Mouse (Mus musculus): Measurements from ENCODE around the gene Setd1b. TPM values are rescaled to one million over a fixed set of nuclear protein-coding genes. Genes with fewer than 3 reads are reported as not detected.
A peak's percentile ranks its signal among the peaks of the same experiment; 100 is the strongest.

Gene Setd1b
- total RNA-seq (2017), result 18.6 and 23.1 TPM in 2 replicates

- ATAC-seq (ENCODE audit: extremely low read depth, insufficient number of reproducible peaks, low FRiP score, poor library complexity, severe bottlenecking), result no peak
These were observed at the start of gene Setd1b for GRCm38 (mm10) chr5:123142161-123143157. TSS of gene Setd1b (plus strand) at chr5:123142193.

- no peak for ATAC-seq (ENCODE audit: extremely low read depth, insufficient number of reproducible peaks, low FRiP score, poor library complexity, severe bottlenecking)
These were observed 48.8 kb upstream of the Setd1b start for GRCm38 (mm10) chr5:123093077-123093633.

- no peak for ATAC-seq (ENCODE audit: extremely low read depth, insufficient number of reproducible peaks, low FRiP score, poor library complexity, severe bottlenecking)
These were observed 47.6 kb upstream of the Setd1b start for GRCm38 (mm10) chr5:123094238-123094991.

- no peak for ATAC-seq (ENCODE audit: extremely low read depth, insufficient number of reproducible peaks, low FRiP score, poor library complexity, severe bottlenecking)
These were observed 45.7 kb upstream of the Setd1b start for GRCm38 (mm10) chr5:123096299-123096698.

- ATAC-seq (ENCODE audit: extremely low read depth, insufficient number of reproducible peaks, low FRiP score, poor library complexity, severe bottlenecking), result no peak
These were observed 43.5 kb upstream of the Setd1b start for GRCm38 (mm10) chr5:123098487-123098886.

GRCm38 (mm10) chr5:123102376-123102775, 39.6 kb upstream of the Setd1b start:
- no peak for ATAC-seq (ENCODE audit: extremely low read depth, insufficient number of reproducible peaks, low FRiP score, poor library complexity, severe bottlenecking)

GRCm38 (mm10) chr5:123103556-123103955, 38.4 kb upstream of the Setd1b start:
- ATAC-seq (ENCODE audit: extremely low read depth, insufficient number of reproducible peaks, low FRiP score, poor library complexity, severe bottlenecking), result no peak

GRCm38 (mm10) chr5:123104769-123105168, 37.2 kb upstream of the Setd1b start:
- ATAC-seq (ENCODE audit: extremely low read depth, insufficient number of reproducible peaks, low FRiP score, poor library complexity, severe bottlenecking), result no peak

GRCm38 (mm10) chr5:123109452-123110203, 32.4 kb upstream of the Setd1b start:
- ATAC-seq (ENCODE audit: extremely low read depth, insufficient number of reproducible peaks, low FRiP score, poor library complexity, severe bottlenecking), result no peak

GRCm38 (mm10) chr5:123110296-123110721, 31.7 kb upstream of the Setd1b start:
- ATAC-seq (ENCODE audit: extremely low read depth, insufficient number of reproducible peaks, low FRiP score, poor library complexity, severe bottlenecking), result no peak

GRCm38 (mm10) chr5:123114109-123114508, 27.9 kb upstream of the Setd1b start:
- ATAC-seq (ENCODE audit: extremely low read depth, insufficient number of reproducible peaks, low FRiP score, poor library complexity, severe bottlenecking), result no peak

- ATAC-seq (ENCODE audit: extremely low read depth, insufficient number of reproducible peaks, low FRiP score, poor library complexity, severe bottlenecking), result no peak
These were observed 27.1 kb upstream of the Setd1b start for GRCm38 (mm10) chr5:123114924-123115323.

GRCm38 (mm10) chr5:123116080-123116479, 25.9 kb upstream of the Setd1b start:
- ATAC-seq (ENCODE audit: extremely low read depth, insufficient number of reproducible peaks, low FRiP score, poor library complexity, severe bottlenecking), result no peak

- peak; percentile 65 for ATAC-seq (ENCODE audit: extremely low read depth, insufficient number of reproducible peaks, low FRiP score, poor library complexity, severe bottlenecking)
These were observed 24.7 kb upstream of the Setd1b start for GRCm38 (mm10) chr5:123117257-123117656.

GRCm38 (mm10) chr5:123117773-123118172, 24.2 kb upstream of the Setd1b start:
- ATAC-seq (ENCODE audit: extremely low read depth, insufficient number of reproducible peaks, low FRiP score, poor library complexity, severe bottlenecking), result no peak

GRCm38 (mm10) chr5:123118826-123119225, 23.2 kb upstream of the Setd1b start:
- no peak for ATAC-seq (ENCODE audit: extremely low read depth, insufficient number of reproducible peaks, low FRiP score, poor library complexity, severe bottlenecking)

GRCm38 (mm10) chr5:123120624-123121215, 21.3 kb upstream of the Setd1b start:
- ATAC-seq (ENCODE audit: extremely low read depth, insufficient number of reproducible peaks, low FRiP score, poor library complexity, severe bottlenecking), result no peak

- ATAC-seq (ENCODE audit: extremely low read depth, insufficient number of reproducible peaks, low FRiP score, poor library complexity, severe bottlenecking), result no peak
These were observed 19.8 kb upstream of the Setd1b start for GRCm38 (mm10) chr5:123122181-123122580.
